Mouse (Mus musculus): ENCODE results near the gene Lrtm1. TPM values are rescaled to one million over a fixed set of nuclear protein-coding genes. Genes with fewer than 3 reads are reported as not detected.

Lrtm1 gene
- polyA plus RNA-seq (2014; fragmentation: Nextera tagmentation; extraction: Ambion mirVana) = 0.11 TPM in 1 of 2 replicates, not detected in the other

DNA sequence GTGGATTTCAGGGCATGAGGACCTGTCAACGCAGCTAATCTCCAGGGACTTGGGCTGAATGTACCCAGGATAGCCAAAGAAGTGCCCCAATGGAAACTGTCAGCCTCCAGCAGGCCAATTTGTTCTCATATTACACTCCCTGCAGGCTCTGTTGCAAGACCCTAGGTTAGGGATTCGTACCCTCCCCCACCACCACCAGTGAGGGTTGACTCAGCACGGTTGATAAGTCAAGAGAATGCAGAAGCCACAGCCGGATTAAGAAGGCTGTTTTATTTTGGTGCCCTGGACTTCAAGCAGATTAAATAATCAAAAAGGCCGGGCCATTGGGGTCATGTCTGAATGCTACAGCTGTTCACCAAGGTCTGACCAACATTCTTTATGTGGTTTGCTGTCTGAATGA lies at the start of gene Lrtm1:
Lrtm1 (plus strand) TSS at position 326 of the 400 bp plus-strand sequence.
- H3K27me3 ChIP-seq (ENCODE audit: control insufficient read depth, insufficient read depth, low read length) = no peaks in the 10 kb centered on the region
- H3K9me3 ChIP-seq (ENCODE audit: control insufficient read depth, low read depth, low read length) = no peaks in the 10 kb centered on the region
- no peaks in the 10 kb centered on the region for H3K4me1 ChIP-seq (ENCODE audit: control insufficient read depth, insufficient read depth, low read length)
- no peak for ATAC-seq (ENCODE audit: insufficient number of reproducible peaks, insufficient read depth, low FRiP score, low read depth)
- no peak within 1 kb of the TSS for H3K4me3 ChIP-seq (ENCODE audit: low read depth, low read length)
- no peak within 1 kb of the TSS for H3K4me2 ChIP-seq (replicated peaks; ENCODE audit: low read depth, low read length)
- H3K36me3 ChIP-seq (ENCODE audit: control insufficient read depth, insufficient read depth, low read length) = no peaks in the 10 kb centered on the region
- H3K27ac ChIP-seq (ENCODE audit: low read length) = no peak within 1 kb of the TSS
- 15% methylated on average over 5 of the region's 5 CpGs for WGBS
- H3K9ac ChIP-seq (replicated peaks; ENCODE audit: low read depth, low read length) = no peak within 1 kb of the TSS

DNA sequence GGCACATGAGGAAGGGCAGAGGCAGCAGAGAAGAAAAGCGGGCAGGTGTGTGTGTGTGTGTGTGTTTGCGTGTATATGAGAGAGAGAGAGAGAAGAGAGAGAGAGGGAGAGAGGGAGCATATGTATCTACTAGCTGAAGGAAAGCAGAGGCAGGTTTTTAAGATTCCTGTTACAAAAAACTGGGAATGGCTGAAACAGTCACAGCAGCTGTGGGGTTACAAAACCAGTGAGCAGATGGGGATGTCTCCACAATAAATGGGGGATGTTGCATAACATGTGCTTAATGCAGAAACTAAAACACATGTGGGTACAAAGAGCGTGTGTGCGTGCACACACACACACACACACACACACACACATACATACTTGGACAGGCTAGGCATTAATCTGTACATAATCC lies 48.8 kb upstream of the Lrtm1 start:
- no peaks in the 10 kb centered on the region for H3K4me1 ChIP-seq (ENCODE audit: control insufficient read depth, insufficient read depth, low read length)
- no peak for ATAC-seq (ENCODE audit: insufficient number of reproducible peaks, insufficient read depth, low FRiP score, low read depth)
- no peaks in the 10 kb centered on the region for H3K36me3 ChIP-seq (ENCODE audit: control insufficient read depth, insufficient read depth, low read length)
- no peaks in the 10 kb centered on the region for H3K27me3 ChIP-seq (ENCODE audit: control insufficient read depth, insufficient read depth, low read length)
- H3K27ac ChIP-seq (ENCODE audit: low read length) = no peak overlapping the region
- 90% methylated on average over 4 of the region's 4 CpGs for WGBS
- no peak overlapping the region for H3K4me3 ChIP-seq (ENCODE audit: low read depth, low read length)
- no peak overlapping the region for H3K4me2 ChIP-seq (replicated peaks; ENCODE audit: low read depth, low read length)
- no peaks in the 10 kb centered on the region for H3K9me3 ChIP-seq (ENCODE audit: control insufficient read depth, low read depth, low read length)
- H3K9ac ChIP-seq (replicated peaks; ENCODE audit: low read depth, low read length) = no peak overlapping the region

DNA sequence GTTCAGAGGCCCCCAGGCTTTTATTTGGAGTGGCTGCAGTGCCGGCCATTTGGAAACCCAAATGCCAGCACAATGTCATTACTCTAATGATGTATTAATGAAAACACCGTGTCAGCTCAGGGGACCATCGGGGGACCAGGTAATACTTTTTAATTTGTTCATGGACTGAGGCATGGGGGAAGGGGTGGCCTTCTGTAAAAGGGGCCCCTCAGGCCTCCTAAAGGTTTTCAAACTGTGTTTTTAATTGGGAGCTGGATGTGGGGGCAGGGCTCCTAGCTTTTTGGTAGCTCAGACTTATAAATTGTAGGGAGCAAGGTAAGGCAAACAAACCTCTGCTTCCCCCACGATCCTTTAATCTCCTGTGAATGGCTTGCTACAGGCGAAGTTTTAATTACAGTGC lies 45.4 kb upstream of the Lrtm1 start:
- no peak for ATAC-seq (ENCODE audit: insufficient number of reproducible peaks, insufficient read depth, low FRiP score, low read depth)
- H3K4me3 ChIP-seq (ENCODE audit: low read depth, low read length) = no peak overlapping the region
- H3K27ac ChIP-seq (ENCODE audit: low read length) = no peak overlapping the region
- 35% methylated on average over 5 of the region's 5 CpGs for WGBS
- H3K4me2 ChIP-seq (replicated peaks; ENCODE audit: low read depth, low read length) = no peak overlapping the region
- H3K4me1 ChIP-seq (ENCODE audit: control insufficient read depth, insufficient read depth, low read length) = no peaks in the 10 kb centered on the region
- H3K9ac ChIP-seq (replicated peaks; ENCODE audit: low read depth, low read length) = no peak overlapping the region
- no peaks in the 10 kb centered on the region for H3K27me3 ChIP-seq (ENCODE audit: control insufficient read depth, insufficient read depth, low read length)
- H3K9me3 ChIP-seq (ENCODE audit: control insufficient read depth, low read depth, low read length) = no peaks in the 10 kb centered on the region
- no peaks in the 10 kb centered on the region for H3K36me3 ChIP-seq (ENCODE audit: control insufficient read depth, insufficient read depth, low read length)

DNA sequence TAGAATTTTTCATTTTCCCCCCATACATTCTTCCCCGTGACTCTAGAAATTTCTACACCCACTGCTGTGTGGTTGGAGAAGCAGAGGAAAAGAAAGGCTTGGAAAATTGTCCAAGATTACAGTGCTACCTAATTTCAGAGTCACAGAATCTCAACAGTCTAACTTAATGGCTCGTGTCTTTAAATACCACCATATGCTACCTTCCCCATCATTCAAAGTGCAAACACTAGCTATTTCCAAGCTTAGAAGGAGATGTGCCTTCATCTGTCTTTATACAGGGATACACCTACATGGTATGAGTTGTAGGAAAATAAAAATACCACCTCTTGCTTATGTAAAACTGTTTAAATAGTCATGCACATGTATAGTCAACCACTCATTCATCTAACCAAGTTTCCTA lies 38.8 kb upstream of the Lrtm1 start:
- Histone ChIP-seq H3K4me3 (ENCODE audit: low read depth, low read length) (no peak overlapping the region), H3K4me1 (ENCODE audit: control insufficient read depth, insufficient read depth, low read length) (no peaks in the 10 kb centered on the region), H3K9ac (replicated peaks; ENCODE audit: low read depth, low read length) (no peak overlapping the region), H3K9me3 (ENCODE audit: control insufficient read depth, low read depth, low read length) (no peaks in the 10 kb centered on the region), H3K27ac (ENCODE audit: low read length) (no peak overlapping the region), H3K4me2 (replicated peaks; ENCODE audit: low read depth, low read length) (no peak overlapping the region), H3K36me3 (ENCODE audit: control insufficient read depth, insufficient read depth, low read length) (no peaks in the 10 kb centered on the region), H3K27me3 (ENCODE audit: control insufficient read depth, insufficient read depth, low read length) (no peaks in the 10 kb centered on the region)
- WGBS = 94% methylated on average over 2 of the region's 2 CpGs
- ATAC-seq (ENCODE audit: insufficient number of reproducible peaks, insufficient read depth, low FRiP score, low read depth) = no peak

DNA sequence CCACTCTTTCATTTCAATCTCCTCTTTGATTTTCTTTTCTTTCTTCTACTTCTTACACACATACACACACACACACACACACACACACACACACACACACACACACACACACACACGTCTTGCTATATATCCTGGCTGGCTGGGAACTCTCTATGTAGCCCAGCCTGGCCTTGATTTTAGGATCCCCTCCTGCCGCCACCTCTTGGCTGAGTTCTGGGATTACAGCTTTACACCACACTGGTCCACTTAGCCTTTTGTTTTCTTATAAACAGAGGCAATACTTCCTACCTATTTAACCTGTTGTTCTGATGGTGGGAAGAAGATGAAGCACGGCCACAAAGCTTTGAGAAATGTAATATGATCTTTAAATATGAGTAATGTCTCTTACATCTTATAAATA lies 37.5 kb upstream of the Lrtm1 start:
- 33% methylated on average over 3 of the region's 3 CpGs for WGBS

DNA sequence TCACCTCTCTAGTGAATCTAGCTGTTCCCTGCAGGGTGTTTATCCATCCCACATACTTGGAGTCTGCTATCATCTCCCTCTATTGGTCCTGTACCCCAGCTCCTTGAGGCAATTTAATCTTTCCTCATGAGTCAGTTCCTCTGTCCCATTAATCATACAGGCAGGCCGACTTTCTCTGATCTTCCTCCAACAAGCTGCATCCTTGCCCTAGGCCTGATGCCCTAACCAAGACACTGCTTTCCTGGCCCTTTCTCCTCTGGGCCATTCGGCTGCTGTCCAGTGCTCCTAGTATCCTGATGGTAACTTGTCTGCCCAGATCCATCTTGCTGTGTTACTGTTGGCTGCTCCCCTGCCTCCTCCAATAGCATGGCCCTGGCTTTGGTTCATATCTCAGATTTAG lies 33.7 kb upstream of the Lrtm1 start:
- H3K4me3 ChIP-seq (ENCODE audit: low read depth, low read length) = no peak overlapping the region
- WGBS = 59% methylated on average over 2 of the region's 2 CpGs
- ATAC-seq (ENCODE audit: insufficient number of reproducible peaks, insufficient read depth, low FRiP score, low read depth) = no peak

More for the DNA sequence above, 37.5 kb upstream of the Lrtm1 start:
- Histone ChIP-seq H3K4me2 (replicated peaks; ENCODE audit: low read depth, low read length) (no peak overlapping the region), H3K9me3 (ENCODE audit: control insufficient read depth, low read depth, low read length) (no peaks in the 10 kb centered on the region), H3K4me1 (ENCODE audit: control insufficient read depth, insufficient read depth, low read length) (no peaks in the 10 kb centered on the region), H3K9ac (replicated peaks; ENCODE audit: low read depth, low read length) (no peak overlapping the region), H3K27me3 (ENCODE audit: control insufficient read depth, insufficient read depth, low read length) (no peaks in the 10 kb centered on the region), H3K27ac (ENCODE audit: low read length) (no peak overlapping the region), H3K36me3 (ENCODE audit: control insufficient read depth, insufficient read depth, low read length) (no peaks in the 10 kb centered on the region), H3K4me3 (ENCODE audit: low read depth, low read length) (no peak overlapping the region)
- no peak for ATAC-seq (ENCODE audit: insufficient number of reproducible peaks, insufficient read depth, low FRiP score, low read depth)

DNA sequence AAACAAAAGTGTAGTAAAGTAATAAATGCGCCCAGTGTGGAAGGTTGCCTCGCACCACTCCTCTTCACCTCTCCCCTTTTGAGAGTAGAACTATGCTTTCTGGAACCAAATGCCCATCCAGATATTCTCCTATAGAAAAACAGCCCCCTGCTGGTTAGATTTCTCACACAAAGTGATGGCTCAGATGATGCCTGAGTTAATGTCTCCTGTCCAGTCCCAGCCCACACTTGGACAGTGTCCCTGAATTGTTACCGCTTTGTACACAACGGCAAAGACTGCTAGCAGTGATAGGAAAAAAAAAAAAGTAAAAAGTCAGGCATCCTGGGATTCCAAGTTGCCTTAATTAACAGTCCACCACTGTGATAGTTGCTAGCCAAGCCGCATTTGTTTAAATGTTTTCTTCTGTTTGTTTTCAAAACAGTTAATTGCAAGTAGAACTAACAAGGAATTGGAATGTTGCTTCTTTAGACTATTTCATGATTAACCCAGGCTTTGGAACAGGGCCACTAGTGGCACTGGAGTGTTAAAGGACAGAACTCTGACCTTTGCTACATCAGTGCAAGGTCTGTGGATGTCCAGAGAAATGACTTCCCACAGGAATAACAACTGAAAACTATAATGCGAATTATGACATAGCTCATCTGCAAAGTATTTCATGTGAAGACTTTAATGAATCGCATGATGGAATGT lies 29.7 kb upstream of the Lrtm1 start:
- Histone ChIP-seq H3K4me3 (ENCODE audit: low read depth, low read length) (no peak overlapping the region), H3K9me3 (ENCODE audit: control insufficient read depth, low read depth, low read length) (no peaks in the 10 kb centered on the region), H3K9ac (replicated peaks; ENCODE audit: low read depth, low read length) (no peak overlapping the region), H3K4me1 (ENCODE audit: control insufficient read depth, insufficient read depth, low read length) (no peaks in the 10 kb centered on the region), H3K27ac (ENCODE audit: low read length) (no peak overlapping the region), H3K4me2 (replicated peaks; ENCODE audit: low read depth, low read length) (no peak overlapping the region), H3K27me3 (ENCODE audit: control insufficient read depth, insufficient read depth, low read length) (no peaks in the 10 kb centered on the region), H3K36me3 (ENCODE audit: control insufficient read depth, insufficient read depth, low read length) (no peaks in the 10 kb centered on the region)
- WGBS = 85% methylated on average over 7 of the region's 7 CpGs
- no peak for ATAC-seq (ENCODE audit: insufficient number of reproducible peaks, insufficient read depth, low FRiP score, low read depth)

More for the DNA sequence above, 33.7 kb upstream of the Lrtm1 start:
- Histone ChIP-seq H3K27me3 (ENCODE audit: control insufficient read depth, insufficient read depth, low read length) (no peaks in the 10 kb centered on the region), H3K36me3 (ENCODE audit: control insufficient read depth, insufficient read depth, low read length) (no peaks in the 10 kb centered on the region), H3K9ac (replicated peaks; ENCODE audit: low read depth, low read length) (no peak overlapping the region), H3K9me3 (ENCODE audit: control insufficient read depth, low read depth, low read length) (no peaks in the 10 kb centered on the region), H3K4me2 (replicated peaks; ENCODE audit: low read depth, low read length) (no peak overlapping the region), H3K27ac (ENCODE audit: low read length) (no peak overlapping the region), H3K4me1 (ENCODE audit: control insufficient read depth, insufficient read depth, low read length) (no peaks in the 10 kb centered on the region)

DNA sequence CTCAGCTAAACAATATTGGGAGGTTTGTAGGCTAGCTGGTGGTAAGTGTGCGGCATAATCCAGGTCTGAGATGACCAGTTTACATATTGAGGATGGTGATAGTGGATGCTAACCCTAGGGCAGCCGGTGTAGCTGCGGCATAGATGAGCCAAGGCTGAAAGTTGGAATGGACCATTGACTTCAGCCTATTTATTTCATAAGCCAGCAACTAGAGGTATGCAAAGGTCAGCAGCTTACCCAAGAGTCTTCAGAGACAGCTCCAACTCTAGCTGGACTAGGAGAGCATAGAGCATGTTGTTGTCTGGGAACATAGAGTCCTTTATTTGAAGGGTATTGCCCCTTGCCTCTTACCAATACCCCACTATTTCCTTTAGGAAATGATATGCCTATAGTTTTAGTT lies 21.4 kb upstream of the Lrtm1 start:
- H3K27ac ChIP-seq (ENCODE audit: low read length) = no peak overlapping the region
- H3K27me3 ChIP-seq (ENCODE audit: control insufficient read depth, insufficient read depth, low read length) = no peaks in the 10 kb centered on the region
- no peaks in the 10 kb centered on the region for H3K9me3 ChIP-seq (ENCODE audit: control insufficient read depth, low read depth, low read length)
- 88% methylated on average over 3 of the region's 3 CpGs for WGBS
- no peak for ATAC-seq (ENCODE audit: insufficient number of reproducible peaks, insufficient read depth, low FRiP score, low read depth)
- H3K36me3 ChIP-seq (ENCODE audit: control insufficient read depth, insufficient read depth, low read length) = no peaks in the 10 kb centered on the region
- no peak overlapping the region for H3K9ac ChIP-seq (replicated peaks; ENCODE audit: low read depth, low read length)
- H3K4me1 ChIP-seq (ENCODE audit: control insufficient read depth, insufficient read depth, low read length) = no peaks in the 10 kb centered on the region
- H3K4me3 ChIP-seq (ENCODE audit: low read depth, low read length) = no peak overlapping the region
- no peak overlapping the region for H3K4me2 ChIP-seq (replicated peaks; ENCODE audit: low read depth, low read length)
